Mouse (Mus musculus): ENCODE data around the gene Gmpr2. TPM values are rescaled to one million over a fixed set of nuclear protein-coding genes. Genes with fewer than 3 reads are reported as not detected.

The Gmpr2 gene
- polyA plus RNA-seq, 1 experiment from 2014 or later = 41.3 TPM

- Histone ChIP-seq H3K9ac (ENCODE audit: low read depth, low read length) (no peak overlapping the region), H3K27me3 (ENCODE audit: control insufficient read depth, insufficient read depth, low read length) (no peaks in the 10 kb centered on the region; the same call in 1 of the 2 replicates), H3K4me3 (ENCODE audit: low read depth, low read length) (no peak overlapping the region), H3K9me3 (replicated peaks; ENCODE audit: control insufficient read depth, low read length) (no peaks in the 10 kb centered on the region), H3K27ac (ENCODE audit: low read depth, low read length) (no peak overlapping the region), H3K4me2 (no peak overlapping the region), H3K4me1 (ENCODE audit: control insufficient read depth, insufficient read depth, low read length) (no peaks in the 10 kb centered on the region), H3K36me3 (ENCODE audit: control insufficient read depth, insufficient read depth, low read length) (no peaks in the 10 kb centered on the region)
- no peak for ATAC-seq (replicated peaks; ENCODE audit: insufficient number of reproducible peaks, low FRiP score, low TSS enrichment)
- WGBS (ENCODE audit: insufficient replicate concordance) = 67% methylated on average over 9 of the region's 9 CpGs
Measured at GRCm38 (mm10) chr14:55701131-55701530, 29.4 kb downstream of the Gmpr2 start.

- H3K4me3 ChIP-seq (ENCODE audit: low read depth, low read length) = no peak overlapping the region
- WGBS (ENCODE audit: insufficient replicate concordance) = 52% methylated on average over 6 of the region's 6 CpGs
- no peak overlapping the region for H3K4me2 ChIP-seq
- no peaks in the 10 kb centered on the region; the same call in 1 of the 2 replicates for H3K27me3 ChIP-seq (ENCODE audit: control insufficient read depth, insufficient read depth, low read length)
- ATAC-seq (replicated peaks; ENCODE audit: insufficient number of reproducible peaks, low FRiP score, low TSS enrichment) = no peak
- H3K9ac ChIP-seq (ENCODE audit: low read depth, low read length) = no peak overlapping the region
- H3K36me3 ChIP-seq (ENCODE audit: control insufficient read depth, insufficient read depth, low read length) = no peaks in the 10 kb centered on the region
- no peak overlapping the region for H3K27ac ChIP-seq (ENCODE audit: low read depth, low read length)
- H3K4me1 ChIP-seq (ENCODE audit: control insufficient read depth, insufficient read depth, low read length) = no peaks in the 10 kb centered on the region
- H3K9me3 ChIP-seq (replicated peaks; ENCODE audit: control insufficient read depth, low read length) = no peaks in the 10 kb centered on the region
Measured at GRCm38 (mm10) chr14:55702761-55703160, 31.0 kb downstream of the Gmpr2 start.

- H3K4me1 ChIP-seq (ENCODE audit: control insufficient read depth, insufficient read depth, low read length) = no peaks in the 10 kb centered on the region
- H3K4me2 ChIP-seq = no peak overlapping the region
- H3K4me3 ChIP-seq (ENCODE audit: low read depth, low read length) = no peak overlapping the region
- no peaks in the 10 kb centered on the region for H3K36me3 ChIP-seq (ENCODE audit: control insufficient read depth, insufficient read depth, low read length)
- H3K9ac ChIP-seq (ENCODE audit: low read depth, low read length) = no peak overlapping the region
- no peak for ATAC-seq (replicated peaks; ENCODE audit: insufficient number of reproducible peaks, low FRiP score, low TSS enrichment)
- no peak overlapping the region for H3K27ac ChIP-seq (ENCODE audit: low read depth, low read length)
- H3K9me3 ChIP-seq (replicated peaks; ENCODE audit: control insufficient read depth, low read length) = no peaks in the 10 kb centered on the region
- WGBS (ENCODE audit: insufficient replicate concordance) = 74% methylated on average over 8 of the region's 8 CpGs
- peaks cover under 1% of the 10 kb centered on the region for H3K27me3 ChIP-seq (ENCODE audit: control insufficient read depth, insufficient read depth, low read length)
Measured at GRCm38 (mm10) chr14:55706051-55706600, 34.4 kb downstream of the Gmpr2 start.

DNA sequence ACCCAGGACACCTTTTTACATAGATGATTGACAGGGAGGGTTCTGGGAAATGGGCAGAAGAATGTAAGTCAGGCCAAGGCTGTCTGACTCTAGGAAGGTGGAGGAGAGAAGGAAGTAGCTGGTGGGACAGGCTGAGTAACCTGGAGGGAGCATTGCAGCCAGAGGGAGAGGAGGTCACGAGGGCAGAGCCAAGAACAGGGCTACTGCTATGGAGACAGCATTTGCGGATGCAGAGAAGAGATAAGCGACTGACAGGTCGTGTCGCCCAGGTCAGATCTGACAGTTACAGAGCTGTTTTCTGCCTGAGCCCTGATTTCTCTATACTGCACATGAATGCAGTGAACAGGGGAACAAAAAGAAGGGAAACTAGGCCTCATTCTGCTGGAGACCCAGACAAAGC lies 35.7 kb downstream of the Gmpr2 start:
- H3K9me3 ChIP-seq (replicated peaks; ENCODE audit: control insufficient read depth, low read length) = no peaks in the 10 kb centered on the region
- no peak for ATAC-seq (replicated peaks; ENCODE audit: insufficient number of reproducible peaks, low FRiP score, low TSS enrichment)
- WGBS (ENCODE audit: insufficient replicate concordance) = 59% methylated on average over 5 of the region's 5 CpGs
- H3K27ac ChIP-seq (ENCODE audit: low read depth, low read length) = no peak overlapping the region
- no peak overlapping the region for H3K4me3 ChIP-seq (ENCODE audit: low read depth, low read length)
- no peak overlapping the region for H3K9ac ChIP-seq (ENCODE audit: low read depth, low read length)
- no peak overlapping the region for H3K4me2 ChIP-seq
- H3K27me3 ChIP-seq (ENCODE audit: control insufficient read depth, insufficient read depth, low read length) = peaks cover 13% of the 10 kb centered on the region
- H3K36me3 ChIP-seq (ENCODE audit: control insufficient read depth, insufficient read depth, low read length) = no peaks in the 10 kb centered on the region
- H3K4me1 ChIP-seq (ENCODE audit: control insufficient read depth, insufficient read depth, low read length) = no peaks in the 10 kb centered on the region

DNA sequence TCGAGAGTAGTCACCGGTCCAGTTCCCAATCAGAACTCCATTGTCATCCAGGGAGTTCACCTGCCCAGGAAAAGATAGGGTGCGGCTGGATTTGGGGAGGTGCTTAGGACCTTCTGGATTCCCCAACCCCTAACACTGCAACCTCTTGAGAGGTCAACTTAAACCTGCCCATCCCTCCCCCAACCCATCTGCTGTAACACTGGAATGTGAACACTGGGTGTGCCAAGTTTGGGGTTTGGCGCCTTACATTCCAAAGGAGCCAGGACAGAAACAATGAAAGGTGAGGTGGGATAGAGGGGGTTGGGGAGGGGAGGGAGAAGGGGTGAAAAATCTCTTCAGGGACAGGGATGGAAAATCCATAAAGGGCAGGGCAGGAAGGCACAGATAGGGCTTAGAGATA lies 37.8 kb downstream of the Gmpr2 start:
- Histone ChIP-seq H3K4me3 (ENCODE audit: low read depth, low read length) (no peak overlapping the region), H3K4me2 (no peak overlapping the region), H3K9ac (ENCODE audit: low read depth, low read length) (no peak overlapping the region), H3K27ac (ENCODE audit: low read depth, low read length) (no peak overlapping the region), H3K36me3 (ENCODE audit: control insufficient read depth, insufficient read depth, low read length) (no peaks in the 10 kb centered on the region), H3K27me3 (ENCODE audit: control insufficient read depth, insufficient read depth, low read length) (peaks cover 27% of the 10 kb centered on the region), H3K9me3 (replicated peaks; ENCODE audit: control insufficient read depth, low read length) (no peaks in the 10 kb centered on the region), H3K4me1 (ENCODE audit: control insufficient read depth, insufficient read depth, low read length) (peaks cover 8% of the 10 kb centered on the region; the same call in 1 of the 2 replicates)
- ATAC-seq (replicated peaks; ENCODE audit: insufficient number of reproducible peaks, low FRiP score, low TSS enrichment) = no peak
- WGBS (ENCODE audit: insufficient replicate concordance) = 77% methylated on average over 4 of the region's 4 CpGs

- Histone ChIP-seq H3K4me3 (ENCODE audit: low read depth, low read length) (no peak overlapping the region), H3K27me3 (ENCODE audit: control insufficient read depth, insufficient read depth, low read length) (peaks cover 27% of the 10 kb centered on the region), H3K36me3 (ENCODE audit: control insufficient read depth, insufficient read depth, low read length) (no peaks in the 10 kb centered on the region), H3K4me1 (ENCODE audit: control insufficient read depth, insufficient read depth, low read length) (peaks cover 8% of the 10 kb centered on the region; the same call in 1 of the 2 replicates), H3K4me2 (no peak overlapping the region), H3K9me3 (replicated peaks; ENCODE audit: control insufficient read depth, low read length) (no peaks in the 10 kb centered on the region), H3K27ac (ENCODE audit: low read depth, low read length) (no peak overlapping the region), H3K9ac (ENCODE audit: low read depth, low read length) (no peak overlapping the region)
- 65% methylated on average over 7 of the region's 7 CpGs for WGBS (ENCODE audit: insufficient replicate concordance)
- no peak for ATAC-seq (replicated peaks; ENCODE audit: insufficient number of reproducible peaks, low FRiP score, low TSS enrichment)
Measured at GRCm38 (mm10) chr14:55711786-55712185, 40.0 kb downstream of the Gmpr2 start.

- Histone ChIP-seq H3K9ac (ENCODE audit: low read depth, low read length) (no peak overlapping the region), H3K4me2 (peak overlapping the region; percentile 62), H3K27ac (ENCODE audit: low read depth, low read length) (no peak overlapping the region), H3K36me3 (ENCODE audit: control insufficient read depth, insufficient read depth, low read length) (peaks cover 5% of the 10 kb centered on the region), H3K27me3 (ENCODE audit: control insufficient read depth, insufficient read depth, low read length) (peaks cover 27% of the 10 kb centered on the region), H3K4me1 (ENCODE audit: control insufficient read depth, insufficient read depth, low read length) (peaks cover 8% of the 10 kb centered on the region; the same call in 1 of the 2 replicates), H3K4me3 (ENCODE audit: low read depth, low read length) (peak overlapping the region; percentile 28), H3K9me3 (replicated peaks; ENCODE audit: control insufficient read depth, low read length) (no peaks in the 10 kb centered on the region)
- ATAC-seq (replicated peaks; ENCODE audit: insufficient number of reproducible peaks, low FRiP score, low TSS enrichment) = no peak
- 15% methylated on average over 24 of the region's 25 CpGs for WGBS (ENCODE audit: insufficient replicate concordance)
Measured at GRCm38 (mm10) chr14:55713007-55713728, 41.4 kb downstream of the Gmpr2 start.

- no peaks in the 10 kb centered on the region for H3K9me3 ChIP-seq (replicated peaks; ENCODE audit: control insufficient read depth, low read length)
- peaks cover 8% of the 10 kb centered on the region for H3K36me3 ChIP-seq (ENCODE audit: control insufficient read depth, insufficient read depth, low read length)
- peaks cover 8% of the 10 kb centered on the region; the same call in 1 of the 2 replicates for H3K4me1 ChIP-seq (ENCODE audit: control insufficient read depth, insufficient read depth, low read length)
- H3K4me3 ChIP-seq (ENCODE audit: low read depth, low read length) = peak within 1 kb of the TSS; percentile 28
- no peak within 1 kb of the TSS for H3K9ac ChIP-seq (ENCODE audit: low read depth, low read length)
- H3K4me2 ChIP-seq = peak within 1 kb of the TSS; percentile 62
- 23% methylated on average over 4 of the region's 4 CpGs for whole genome bisulfite sequencing (ENCODE audit: insufficient replicate concordance)
- no peak for ATAC-seq (replicated peaks; ENCODE audit: insufficient number of reproducible peaks, low FRiP score, low TSS enrichment)
- no peak within 1 kb of the TSS for H3K27ac ChIP-seq (ENCODE audit: low read depth, low read length)
- peaks cover 27% of the 10 kb centered on the region for H3K27me3 ChIP-seq (ENCODE audit: control insufficient read depth, insufficient read depth, low read length)
Measured at GRCm38 (mm10) chr14:55713729-55714122, 42.0 kb downstream of the Gmpr2 start, which contains the start of gene Tgm1. Gene Tgm1 (minus strand): TSS chr14:55713926.

All from heart, embryonic 11.5 days (tissue).